Mouse (Mus musculus) kidney, adult 9 months (tissue): ENCODE results near the gene Trnau1ap.

ENCODE experiments used
- DNase-seq: peaks from one replicate; pipeline ENCODE4 v3.0.0; 2022

Trnau1ap gene

DNA sequence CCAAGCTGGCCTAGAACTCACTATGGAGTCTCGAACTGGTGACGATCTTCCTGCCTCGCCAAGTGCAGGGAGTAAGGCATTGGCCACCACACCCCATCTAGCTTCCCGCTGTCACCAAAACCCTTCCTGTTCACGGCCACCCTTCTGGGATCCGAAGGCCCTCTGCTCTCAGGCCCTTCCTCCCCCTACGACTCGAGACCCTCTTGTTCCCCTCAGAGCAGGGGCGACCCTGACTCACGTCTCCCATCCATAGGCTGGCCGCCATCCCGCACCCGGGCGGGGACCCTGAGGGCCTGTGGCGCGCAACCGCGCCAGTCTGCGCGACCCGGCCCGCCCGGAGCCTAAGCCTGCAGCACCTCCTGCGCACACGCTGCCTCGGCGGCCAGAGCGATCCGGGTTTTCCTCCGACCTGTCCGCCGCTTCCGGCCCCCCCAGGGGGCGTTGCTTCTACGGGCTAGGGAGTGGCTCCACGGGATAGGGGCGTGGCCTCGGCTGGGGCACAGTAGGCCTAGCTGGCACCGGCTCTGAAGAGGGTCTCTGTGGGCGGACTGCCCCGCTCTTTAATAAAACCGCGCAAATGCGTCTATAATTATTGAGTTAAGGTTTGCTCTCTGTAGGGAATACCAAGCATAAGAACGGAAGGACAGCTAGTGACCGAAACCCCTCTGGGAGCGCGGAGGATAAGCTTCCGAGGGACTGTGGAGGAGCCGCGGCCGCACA, at the start of gene Trnau1ap:
TSS of gene Trnau1ap (minus strand) at position 424 of the 720 bp plus-strand sequence.
- DNase-seq = peak; percentile 92

DNA sequence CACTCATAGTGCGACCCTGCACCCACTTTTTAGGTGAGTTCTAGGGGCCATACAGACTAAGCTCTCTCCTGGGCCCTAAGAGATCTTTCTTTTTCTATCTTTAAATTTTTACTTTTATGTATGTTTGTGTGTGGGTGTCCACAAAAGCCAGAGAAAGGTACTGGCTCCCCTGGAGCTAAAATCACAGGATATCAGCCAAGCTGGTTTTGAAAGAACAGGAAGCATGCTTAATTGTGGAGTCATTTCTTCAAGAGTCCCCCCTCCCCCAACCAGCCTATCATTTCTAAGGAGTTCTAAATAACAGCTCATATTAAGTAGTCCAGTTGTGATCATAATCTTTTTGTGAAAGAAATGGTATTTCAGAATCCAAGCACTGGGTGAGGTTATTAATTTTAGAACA, 44.5 kb upstream of the Trnau1ap start:
- no peak for DNase-seq

DNA sequence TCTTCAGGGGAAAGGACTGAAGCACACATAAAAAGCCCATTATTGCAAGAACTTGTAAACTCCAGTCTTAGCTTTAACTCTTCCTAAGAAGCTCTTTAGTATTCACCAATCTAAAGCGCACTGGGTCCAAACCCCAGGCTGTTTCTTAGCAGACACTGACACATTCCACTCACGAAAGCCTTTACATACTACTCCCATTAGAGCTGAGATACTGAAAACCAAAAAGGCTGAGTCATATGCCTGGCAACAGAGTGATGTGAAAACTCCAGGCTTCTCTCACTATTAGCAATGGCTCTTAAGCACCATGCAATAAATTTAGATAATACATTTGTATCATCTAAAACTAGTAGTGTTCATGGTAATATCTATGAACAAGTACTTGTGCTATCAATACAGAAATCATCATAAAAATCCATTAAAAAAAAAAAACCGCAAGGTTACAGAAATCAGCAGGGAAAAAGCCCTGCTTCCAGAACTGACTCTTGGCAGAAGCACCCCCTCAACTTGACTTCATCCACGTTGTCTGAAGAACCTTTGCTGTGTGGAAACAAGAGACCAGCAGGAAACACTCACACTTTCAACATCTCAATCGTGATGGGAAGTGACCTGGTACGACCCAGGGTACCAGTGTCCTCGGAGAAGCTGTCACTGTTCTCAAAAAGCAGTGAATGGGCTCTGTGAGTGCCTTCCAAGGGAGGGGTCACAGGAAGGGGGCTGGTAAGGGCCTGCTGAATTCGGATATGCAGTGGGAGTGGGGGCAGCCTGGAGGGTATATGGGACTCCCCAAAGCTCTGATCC, 40.8 kb upstream of the Trnau1ap start:
- no peak for DNase-seq

DNA sequence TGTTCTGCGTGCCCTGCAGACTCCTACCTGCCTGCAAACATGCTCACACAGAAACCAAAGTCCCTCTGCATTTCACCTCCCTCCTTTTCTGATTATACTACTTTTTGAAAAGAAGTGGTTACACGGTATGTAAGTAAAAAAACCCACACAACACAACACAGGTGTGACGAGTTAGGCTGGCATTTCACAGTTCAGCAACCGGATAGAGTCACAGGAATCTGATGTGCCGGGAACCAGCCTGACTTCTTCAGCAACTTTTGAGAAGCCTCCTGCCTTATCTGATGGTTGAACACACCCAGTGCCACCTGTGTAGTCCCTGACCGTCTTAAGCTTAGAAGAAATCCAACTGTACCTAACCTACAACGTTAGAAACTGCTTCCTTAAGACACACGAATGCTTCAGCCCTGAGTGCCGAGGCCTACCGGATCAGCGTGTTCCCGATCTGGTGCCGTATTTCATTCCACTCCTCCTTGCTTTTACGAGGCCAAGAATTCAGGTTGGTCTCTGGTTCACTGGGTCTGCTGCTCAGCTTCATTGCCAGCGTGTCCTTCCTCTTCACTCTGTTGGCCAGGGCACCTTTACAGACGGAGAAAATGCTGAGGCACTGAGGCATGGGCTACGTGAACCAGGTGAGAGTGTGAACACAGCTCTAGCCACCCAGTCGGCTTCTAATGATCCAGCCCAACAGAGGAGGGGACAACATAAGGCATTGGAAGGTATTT, 38.3 kb upstream of the Trnau1ap start:
- DNase-seq = peak; percentile 30

DNA sequence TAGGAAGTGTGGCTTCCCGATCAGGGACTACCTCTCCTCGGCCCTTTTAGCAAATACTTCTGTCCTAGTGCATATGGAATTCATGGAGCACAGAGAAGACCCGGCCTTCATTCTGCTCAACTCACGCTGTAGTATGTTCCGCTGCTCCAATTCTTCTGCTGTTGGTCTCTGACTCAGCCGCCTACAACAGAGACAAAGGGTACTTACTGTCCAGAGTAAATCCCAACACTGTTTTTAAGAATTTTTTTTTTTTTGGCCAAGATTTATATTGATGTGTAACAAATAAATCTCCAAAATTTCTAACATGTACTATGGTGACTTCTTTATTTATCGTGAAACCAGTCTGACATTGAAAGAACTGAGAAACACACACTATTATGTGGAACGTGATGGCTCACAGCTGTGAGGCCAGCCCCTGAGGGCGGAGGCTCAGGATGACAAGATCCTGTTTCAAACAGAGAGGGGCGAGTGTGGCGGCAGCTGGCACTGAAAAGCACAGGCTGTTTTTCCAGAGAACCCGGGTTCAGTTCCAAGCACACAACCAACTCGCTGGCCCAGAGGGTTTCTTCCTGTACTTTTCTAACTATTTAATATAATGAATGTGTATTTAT, 36.2 kb upstream of the Trnau1ap start:
- DNase-seq = no peak

DNA sequence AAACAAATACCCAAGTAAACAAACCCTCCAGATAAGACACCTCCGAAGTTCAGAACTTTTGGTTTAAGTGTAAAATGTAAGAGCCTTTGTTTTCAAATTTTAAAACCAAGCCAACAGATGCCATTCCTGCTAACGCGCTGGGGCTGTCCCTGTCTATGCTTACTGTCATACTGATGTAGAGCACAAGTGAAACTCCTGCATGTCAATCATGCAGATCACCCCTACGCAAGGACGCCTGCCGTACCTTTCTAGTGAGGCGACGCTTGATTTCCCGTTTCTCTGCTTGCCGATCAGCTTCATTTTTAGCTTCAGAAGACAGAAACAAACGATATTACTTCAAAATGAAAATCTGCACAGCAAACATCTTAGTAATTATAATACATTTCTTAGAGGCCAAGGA, 34.1 kb upstream of the Trnau1ap start:
- DNase-seq = no peak

DNA sequence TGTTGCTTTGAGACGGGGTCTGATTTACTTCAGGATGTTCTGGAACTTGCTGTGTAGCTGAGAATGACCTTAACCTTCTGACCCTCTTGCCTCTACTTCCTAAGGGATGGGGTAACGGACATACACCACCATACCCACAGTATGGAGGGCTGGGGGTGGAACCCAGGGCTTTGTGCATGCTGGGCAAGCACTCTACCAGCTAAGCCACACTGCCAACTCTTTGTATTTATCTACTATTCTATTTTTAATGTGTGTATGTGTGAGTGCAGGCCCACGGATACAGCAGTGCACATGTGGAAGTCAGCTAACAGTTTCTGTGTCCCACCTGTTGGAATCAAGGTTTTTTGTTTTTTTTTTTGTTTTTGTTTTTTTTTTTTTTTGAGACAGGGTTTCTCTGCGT, 30.2 kb upstream of the Trnau1ap start:
- DNase-seq = no peak

DNA sequence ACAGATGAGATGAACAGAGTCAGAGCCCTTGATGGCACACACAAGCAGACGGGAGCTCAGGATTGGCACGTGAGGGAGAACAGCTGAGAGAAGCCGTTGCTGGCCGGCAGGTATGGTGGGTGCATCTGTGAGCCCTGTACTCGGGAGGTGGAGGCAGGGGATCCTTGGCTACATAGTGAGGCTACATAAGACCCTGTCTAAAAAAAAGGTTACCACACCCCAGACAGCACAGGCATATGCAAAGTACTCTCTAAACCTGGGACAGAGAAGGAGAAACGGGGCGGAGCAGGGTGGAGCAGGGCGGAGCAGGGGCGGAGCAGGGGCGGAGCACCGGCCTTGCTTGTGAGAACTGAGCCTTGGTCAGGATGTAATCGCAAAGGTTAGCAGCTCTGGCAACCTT, 26.8 kb upstream of the Trnau1ap start:
- peak; percentile 66 for DNase-seq

DNA sequence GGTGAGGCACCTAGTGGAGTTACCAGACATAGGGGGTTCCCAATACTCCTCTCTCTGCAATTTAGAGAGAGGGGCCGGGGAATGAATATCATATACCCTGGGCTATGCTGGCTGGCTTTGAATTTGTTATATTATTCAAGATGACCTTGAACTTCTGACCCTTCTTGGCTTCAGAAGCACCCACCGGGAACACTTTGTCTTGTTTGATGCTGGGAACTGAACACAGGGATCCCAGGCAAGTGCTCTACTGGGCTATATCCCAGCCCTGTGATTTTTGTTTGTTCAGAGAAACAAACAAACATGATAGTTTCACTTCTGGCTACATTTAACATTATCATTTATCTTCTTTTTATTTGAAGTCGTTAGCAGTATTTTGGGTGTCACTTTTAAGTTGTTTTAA, 26.1 kb upstream of the Trnau1ap start:
- DNase-seq = no peak

DNA sequence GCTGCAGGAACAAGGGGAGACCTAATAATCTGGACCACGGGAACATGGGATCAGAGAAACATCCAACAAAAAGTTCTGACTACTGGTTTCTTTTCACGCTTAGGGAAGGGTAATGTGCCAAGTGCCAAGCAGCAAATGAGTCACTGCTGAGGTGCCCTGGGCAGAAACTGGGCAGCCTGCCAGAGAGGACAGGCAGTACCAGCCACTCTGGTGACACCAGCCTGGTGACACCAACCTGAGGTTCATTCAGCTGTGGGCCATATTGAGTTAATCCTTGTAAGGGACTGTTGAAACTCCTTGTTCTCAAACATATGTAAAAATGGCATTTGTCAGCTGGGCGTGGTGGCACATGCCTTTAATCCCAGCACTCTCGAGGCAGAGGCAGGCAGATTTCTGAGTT, 25.2 kb upstream of the Trnau1ap start:
- peak; percentile 62 for DNase-seq

DNA sequence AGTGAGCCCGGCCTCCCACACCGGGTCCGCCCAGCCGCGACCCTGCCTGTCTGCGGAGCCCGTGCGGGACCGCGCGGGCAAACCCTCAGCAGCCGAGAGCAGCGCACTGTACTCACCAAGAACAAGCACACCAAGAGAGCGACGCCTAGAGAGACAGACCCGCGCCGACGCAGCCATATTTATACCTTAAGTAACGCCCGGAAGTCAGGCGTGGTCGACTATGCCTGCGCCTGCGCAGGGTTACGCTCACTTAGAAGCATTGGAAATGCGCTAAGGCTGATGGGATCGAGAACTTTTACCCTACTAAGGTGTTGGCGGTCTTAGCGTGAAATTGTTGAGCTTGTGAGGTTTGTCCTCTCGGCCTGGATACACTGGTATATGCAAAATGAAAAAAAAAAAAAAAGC, 24.1 kb upstream of the Trnau1ap start, which contains the start of gene Rcc1:
TSS of gene Rcc1 (minus strand) at position 125 of the 405 bp plus-strand sequence.
- peak; percentile 96 for DNase-seq

DNA sequence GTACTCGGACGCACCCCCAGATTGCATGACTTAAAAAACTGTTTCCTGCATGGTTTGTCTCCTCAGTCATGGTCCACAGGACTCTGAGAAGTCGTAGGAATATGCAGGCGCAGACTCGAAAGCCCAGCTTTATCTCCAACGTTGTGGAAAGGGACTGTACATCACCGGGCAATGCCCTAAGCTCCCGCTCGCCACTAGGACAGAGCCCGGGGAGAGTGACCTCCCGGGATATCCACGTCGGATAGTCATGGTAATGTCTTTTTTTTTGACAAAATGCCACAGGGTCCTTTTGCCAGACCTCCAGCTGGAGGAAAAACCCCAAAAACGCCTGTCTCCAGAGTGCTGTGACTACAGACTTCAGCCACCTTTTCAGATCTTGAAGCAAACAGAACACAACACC, 23.4 kb upstream of the Trnau1ap start:
- peak; percentile 32 for DNase-seq

DNA sequence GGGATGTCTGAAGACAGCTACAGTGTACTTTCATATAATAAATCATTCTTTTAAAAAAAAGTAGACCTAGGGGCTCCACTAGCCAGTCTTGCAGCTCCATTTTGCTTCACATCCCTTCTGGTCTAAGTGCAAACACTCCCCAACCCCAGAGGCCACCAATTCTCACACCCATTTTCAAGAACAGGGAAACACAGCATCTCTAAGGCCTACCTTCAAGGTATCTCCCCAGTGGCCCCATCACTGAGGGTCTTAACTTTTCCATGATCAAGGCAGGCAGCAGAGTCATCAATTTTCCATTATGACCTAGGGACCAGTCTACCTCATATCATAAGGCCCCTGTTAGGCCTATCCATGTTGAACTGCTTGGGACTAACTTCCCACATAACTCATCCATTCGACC, 22.1 kb upstream of the Trnau1ap start:
- DNase-seq = no peak

DNA sequence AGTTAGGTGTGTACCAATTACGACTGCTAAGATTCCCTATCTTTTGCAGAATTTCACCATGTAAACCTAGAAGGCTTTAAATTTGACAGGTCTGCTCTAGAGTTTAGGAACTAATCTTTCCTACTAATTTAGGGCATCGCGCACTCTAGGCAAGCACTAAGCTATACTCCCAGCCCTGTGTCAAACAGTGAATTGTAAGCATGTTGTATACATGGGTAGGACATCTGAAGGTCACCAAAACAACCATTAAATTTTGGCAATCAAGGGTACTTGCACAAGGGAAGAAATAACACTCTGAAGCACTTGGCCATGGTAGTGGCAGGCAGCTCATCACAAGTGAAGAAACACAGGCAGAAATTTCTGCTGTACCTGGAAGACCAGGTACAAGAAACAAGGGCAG, 21.5 kb upstream of the Trnau1ap start:
- no peak for DNase-seq

DNA sequence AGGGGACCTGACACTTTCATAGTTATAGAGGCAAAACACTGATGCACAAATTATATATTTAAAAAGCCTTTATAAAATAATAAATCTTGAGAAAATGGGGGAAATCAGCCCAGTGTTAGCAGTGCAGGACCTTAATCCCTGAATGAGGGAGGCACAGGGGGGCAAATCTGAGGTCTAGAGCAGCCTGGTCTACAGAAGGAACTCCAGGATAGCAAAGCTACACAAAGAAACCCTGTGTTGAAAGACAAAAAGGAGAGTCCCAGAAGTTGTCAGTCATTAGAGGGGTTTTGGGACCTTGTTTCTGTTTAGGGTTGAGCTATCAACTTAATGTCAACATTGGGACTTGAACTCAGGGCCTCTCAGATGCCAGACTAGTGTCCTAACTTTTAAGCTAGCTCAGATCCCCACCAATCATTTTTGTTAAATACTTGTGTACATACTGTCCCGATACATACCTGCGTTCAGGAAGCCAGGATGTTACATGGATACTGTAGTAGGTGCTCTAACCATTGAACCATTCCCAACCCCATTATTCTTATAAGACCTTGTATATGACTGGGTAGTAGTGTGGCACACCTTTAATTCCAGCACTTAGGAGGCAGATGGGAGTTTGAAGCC, 20.9 kb upstream of the Trnau1ap start:
- DNase-seq = no peak

DNA sequence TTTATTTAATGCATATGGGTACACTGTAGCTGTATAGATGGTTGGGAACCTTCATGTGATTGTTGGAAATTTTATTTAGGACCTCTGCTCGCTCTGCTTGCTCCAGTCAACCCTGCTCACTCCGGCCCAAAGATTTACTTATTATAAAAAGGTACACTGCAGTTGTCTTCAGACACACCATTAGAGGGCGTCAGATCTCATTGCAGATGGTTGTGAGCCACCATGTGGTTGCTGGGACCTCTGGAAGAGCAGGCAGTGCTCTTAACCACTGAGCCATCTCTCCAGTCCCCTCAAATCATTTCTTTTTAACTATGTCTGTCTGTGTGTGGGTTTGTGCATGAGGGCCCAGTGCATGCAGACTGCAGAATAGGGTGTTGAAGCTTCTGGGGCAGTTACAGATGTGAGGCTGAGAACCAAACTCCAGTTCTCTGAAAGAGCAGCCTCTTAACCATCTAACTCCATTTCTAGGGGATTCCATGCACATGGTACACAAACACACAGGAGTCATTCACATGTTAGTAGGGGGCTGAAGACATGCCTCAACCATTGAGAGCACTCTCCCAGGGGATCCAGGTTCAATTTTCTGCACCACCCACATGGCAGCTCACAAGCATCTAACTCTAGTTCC, 20.3 kb upstream of the Trnau1ap start:
- no peak for DNase-seq

DNA sequence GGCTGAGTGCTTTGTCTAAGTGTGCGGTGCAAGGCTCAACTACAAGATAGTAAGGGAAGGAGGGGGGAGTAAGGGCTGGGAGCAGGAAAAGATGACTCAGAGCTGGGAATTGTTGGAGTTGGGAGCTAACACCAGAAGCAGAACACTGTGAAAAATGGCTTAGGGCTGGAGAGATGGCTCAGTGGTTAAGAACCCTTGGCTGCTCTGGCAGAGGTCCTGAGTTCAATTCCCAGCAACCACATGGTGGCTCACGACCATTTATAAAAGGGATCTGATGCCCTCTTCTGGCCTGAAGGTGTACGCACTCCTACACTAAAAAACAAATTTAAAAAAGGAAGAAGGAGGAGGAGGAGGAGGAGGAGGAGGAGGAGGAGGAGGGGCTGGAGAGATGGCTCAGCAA, 17.3 kb upstream of the Trnau1ap start:
- peak; percentile 50 for DNase-seq

DNA sequence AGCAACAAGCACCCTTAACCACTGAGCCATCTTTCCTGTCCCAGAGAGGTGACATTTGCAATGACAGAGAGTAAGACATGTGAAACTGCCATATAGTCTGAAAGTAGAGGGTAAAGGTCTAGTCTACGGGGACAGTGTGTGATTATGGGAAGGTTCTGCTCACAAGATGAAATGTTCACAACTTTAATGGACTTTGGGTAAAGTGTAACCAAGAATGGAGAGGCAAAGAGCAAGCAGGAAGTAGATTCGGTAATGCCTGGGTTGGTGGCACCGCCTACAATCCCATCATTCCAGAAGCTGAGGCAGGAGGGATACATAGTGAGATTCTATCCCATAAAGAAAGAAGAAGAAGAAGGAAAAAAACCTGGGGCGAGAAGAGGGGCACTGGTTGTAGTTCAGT, 16.9 kb upstream of the Trnau1ap start:
- peak; percentile 81 for DNase-seq

DNA sequence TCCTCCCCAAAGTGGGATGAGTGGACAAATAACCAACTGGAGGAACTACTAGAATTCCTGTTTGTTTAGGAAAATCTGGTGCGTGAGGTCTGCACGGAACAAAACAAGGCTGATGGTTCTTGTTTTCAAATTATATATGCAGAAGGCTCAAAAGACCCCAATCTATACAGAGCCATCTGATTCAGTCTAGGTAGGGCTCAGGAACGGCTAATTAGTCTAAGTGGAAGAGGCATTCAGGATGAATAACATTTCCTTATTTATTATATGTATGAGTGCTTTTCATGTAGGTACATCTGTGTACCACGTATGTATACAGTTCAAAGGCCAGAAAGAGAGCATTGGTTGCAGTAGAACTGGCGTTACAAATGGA, 16.5 kb upstream of the Trnau1ap start:
- peak; percentile 26 for DNase-seq

DNA sequence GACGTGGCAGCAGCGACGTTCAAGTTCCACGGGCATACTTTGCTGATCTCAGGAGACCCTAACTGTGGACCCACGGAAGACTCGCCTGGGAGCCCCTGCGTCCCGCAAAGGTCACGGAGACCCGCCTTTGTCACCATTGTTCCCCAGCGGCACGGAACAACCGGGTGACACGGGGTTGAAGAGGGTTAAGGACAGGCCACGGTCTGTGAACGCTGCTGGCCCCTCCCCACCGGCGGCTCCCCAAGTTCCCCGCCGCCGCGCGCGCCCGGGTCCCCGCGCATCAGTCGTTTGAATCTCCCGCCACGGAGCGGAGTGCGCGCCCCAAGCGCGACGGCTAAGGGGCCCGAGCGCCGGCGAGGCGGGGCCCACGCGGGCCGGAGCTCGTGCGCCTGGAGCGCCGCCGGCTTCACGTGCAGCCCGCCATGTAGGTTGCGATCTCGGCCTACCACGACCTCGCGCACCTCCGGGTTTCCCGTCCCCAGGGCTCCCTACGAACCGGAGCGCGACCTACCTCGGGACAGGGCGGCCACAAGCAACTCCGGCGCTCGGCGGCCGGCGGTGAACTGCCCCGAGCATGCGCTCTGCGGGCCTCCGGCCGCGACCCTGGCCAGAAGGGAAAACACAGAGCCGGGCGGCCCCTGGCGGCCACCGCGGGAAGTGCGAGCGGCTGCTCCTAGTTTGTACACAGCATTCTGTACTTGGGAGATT, 16.0 kb upstream of the Trnau1ap start:
- peak; percentile 98 for DNase-seq

DNA sequence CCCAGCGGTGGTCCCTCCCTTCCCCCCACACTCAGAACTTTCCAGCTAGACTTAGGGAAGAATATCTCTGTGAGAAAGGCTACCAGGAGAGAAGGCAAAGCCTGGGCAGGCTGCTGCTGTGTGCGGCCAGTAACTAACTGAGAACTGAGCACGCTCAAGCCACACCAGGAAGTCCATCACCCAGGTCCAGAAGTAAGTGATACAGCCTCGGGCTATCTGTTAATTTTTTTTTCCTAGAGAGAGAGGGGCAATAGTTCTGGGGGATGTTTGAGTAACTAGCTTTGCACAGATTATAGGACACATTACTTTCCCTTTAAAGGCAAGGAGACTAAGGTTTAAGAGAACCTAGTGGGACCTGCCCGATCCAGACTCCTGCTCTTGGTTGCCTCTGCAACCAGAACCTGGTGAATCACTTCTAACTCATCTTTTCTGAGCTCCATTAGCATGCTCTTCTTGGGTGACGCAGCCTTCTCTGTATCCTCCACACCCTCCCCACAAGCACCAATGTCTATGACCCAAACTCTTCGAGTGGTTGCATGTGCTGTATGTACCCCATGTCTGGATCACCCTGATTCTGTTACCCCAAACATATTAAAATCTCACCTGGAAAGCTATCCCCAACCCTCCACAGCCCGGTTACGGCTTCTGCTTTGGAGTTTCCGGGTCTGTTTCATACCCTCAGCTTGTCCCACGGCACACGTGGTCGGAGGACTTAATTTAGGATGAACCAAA, 15.2 kb upstream of the Trnau1ap start:
- DNase-seq = no peak
